Mouse (Mus musculus) heart, postnatal 0 days (tissue): ENCODE data around the gene Omg. TPM values are rescaled to one million over a fixed set of nuclear protein-coding genes. Genes with fewer than 3 reads are reported as not detected.

ENCODE experiments used
- ATAC-seq: fragments of 200-750 bp; cut with Nextera tagmentation; 2 replicates; pipeline ENCODE4 v1.8.0; 2017; ENCODE audit warnings: low read depth, moderate number of reproducible peaks, moderate library complexity; ENCODE audit not compliant: insufficient read depth
- DNase-seq: peaks from one replicate; pipeline ENCODE4 v3.0.0-alpha.2; 2016; ENCODE audit warnings: low spot score
- H3K27ac ChIP-seq: fragments of 300-500 bp; sonication (generic); 2 replicates; pipeline ENCODE4 v1.5.1; 2014; ENCODE audit warnings: low read depth, mild to moderate bottlenecking
- H3K27me3 ChIP-seq: fragments of 300-500 bp; sonication (generic); 2 replicates; pipeline ENCODE4 v1.6.1; 2014; ENCODE audit warnings: low read length, mixed read lengths; ENCODE audit not compliant: control insufficient read depth, insufficient read depth
- H3K36me3 ChIP-seq: fragments of 300-500 bp; sonication (generic); replicated peaks from 2 replicates; pipeline ENCODE4 v1.6.1; 2014; ENCODE audit warnings: low read length, mixed read lengths; ENCODE audit not compliant: control insufficient read depth, insufficient read depth
- H3K4me1 ChIP-seq: fragments of 300-500 bp; sonication (generic); 2 replicates; pipeline ENCODE4 v1.6.1; 2014; ENCODE audit warnings: antibody characterized with exemption; ENCODE audit not compliant: control insufficient read depth, insufficient read depth
- H3K4me2 ChIP-seq: fragments of 300-500 bp; sonication (generic); 2 replicates; pipeline ENCODE4 v1.6.1; 2014; ENCODE audit warnings: low read depth, mild to moderate bottlenecking, low read length, moderate library complexity
- H3K4me3 ChIP-seq: fragments of 300-500 bp; sonication (generic); 2 replicates; pipeline ENCODE4 v1.5.1; 2014; ENCODE audit warnings: low read depth, low read length
- H3K9ac ChIP-seq: fragments of 300-500 bp; sonication (generic); replicated peaks from 2 replicates; pipeline ENCODE4 v1.6.1; 2014; ENCODE audit warnings: low read depth, low read length, mixed read lengths
- H3K9me3 ChIP-seq: fragments of 300-500 bp; sonication (generic); replicated peaks from 2 replicates; pipeline ENCODE4 v1.6.1; 2016; ENCODE audit warnings: low read length; ENCODE audit not compliant: control insufficient read depth
- CTCF ChIP-seq: IDR thresholded peaks from 2 replicates; pipeline ENCODE4 v1.5.1; 2016; ENCODE audit warnings: antibody characterized with exemption, control low read depth, low read depth
- EP300 ChIP-seq: IDR thresholded peaks from 2 replicates; pipeline ENCODE4 v1.6.1; 2016; ENCODE audit warnings: antibody characterized with exemption, low read depth
- WGBS: fragments of 180-500 bp; shearing (Covaris S2); extraction: QIAGEN DNeasy Blood & Tissue Kit; methylation state at CpG from one replicate; pipeline ENCODE4 v1.1.7; 2014; 5-methylcytosine and 5-hydroxymethylcytosine counted together
- polyA plus RNA-seq: library from polyadenylated mRNA; unstranded; fragments of >200 nt; fragmentation: Nextera tagmentation; extraction: Ambion mirVana; gene quantifications from 2 replicates; pipeline ENCODE4 v1.2.1, GENCODE M21; 2015
- total RNA-seq: library from RNA; depleted of rRNA; stranded (reverse); fragments of >200 nt; gene quantifications from 2 replicates; pipeline ENCODE4 v1.2.3, GENCODE M21; 2014; ENCODE audit warnings: low replicate concordance; rRNA removed

The Omg gene
- not detected in 2 replicates for total RNA-seq
- 0.07 TPM in 1 of 2 replicates, not detected in the other for polyA plus RNA-seq

GRCm38 (mm10) chr11:79503845-79504244 lies at the start of gene Omg:
Gene Omg, minus strand, starts transcription at chr11:79504084.
- TF ChIP-seq EP300 (no peak), CTCF (no peak)
- H3K9me3 ChIP-seq, result no peaks in the 10 kb centered on the region
- H3K36me3 ChIP-seq, result no peaks in the 10 kb centered on the region
- H3K27me3 ChIP-seq, result no peaks in the 10 kb centered on the region
- 51% methylated on average over 8 of the region's 8 CpGs for WGBS
- H3K9ac ChIP-seq, result no peak within 1 kb of the TSS
- no peak within 1 kb of the TSS for H3K4me3 ChIP-seq
- no peak for ATAC-seq
- H3K27ac ChIP-seq, result no peak within 1 kb of the TSS
- DNase-seq, result no peak
- H3K4me1 ChIP-seq, result no peaks in the 10 kb centered on the region
- no peak within 1 kb of the TSS for H3K4me2 ChIP-seq

GRCm38 (mm10) chr11:79552622-79553021 lies 48.7 kb upstream of the Omg start:
- H3K27me3 ChIP-seq, result no peaks in the 10 kb centered on the region
- peaks cover 74% of the 10 kb centered on the region for H3K36me3 ChIP-seq
- 55% methylated on average over 1 of the region's 1 CpGs for WGBS
- no peak overlapping the region for H3K27ac ChIP-seq
- no peaks in the 10 kb centered on the region for H3K9me3 ChIP-seq
- DNase-seq, result no peak
- TF ChIP-seq EP300 (no peak), CTCF (no peak)
- no peak overlapping the region for H3K9ac ChIP-seq
- no peak overlapping the region for H3K4me3 ChIP-seq
- H3K4me1 ChIP-seq, result no peaks in the 10 kb centered on the region
- H3K4me2 ChIP-seq, result no peak overlapping the region
- no peak for ATAC-seq

GRCm38 (mm10) chr11:79536293-79536692 lies 32.4 kb upstream of the Omg start:
- DNase-seq, result no peak
- TF ChIP-seq EP300 (no peak), CTCF (no peak)
- no peak for ATAC-seq
- peaks cover 36% of the 10 kb centered on the region for H3K36me3 ChIP-seq
- H3K4me1 ChIP-seq, result peaks cover 13% of the 10 kb centered on the region
- no peak overlapping the region for H3K4me2 ChIP-seq
- H3K4me3 ChIP-seq, result no peak overlapping the region
- H3K9ac ChIP-seq, result no peak overlapping the region
- H3K9me3 ChIP-seq, result no peaks in the 10 kb centered on the region
- WGBS, result 97% methylated on average over 3 of the region's 3 CpGs
- no peaks in the 10 kb centered on the region for H3K27me3 ChIP-seq
- H3K27ac ChIP-seq, result no peak overlapping the region

- TF ChIP-seq EP300, result no peak
- TF ChIP-seq CTCF, result no peak
- DNase-seq (no peak), ATAC-seq (no peak)
- no peak overlapping the region for H3K27ac ChIP-seq
- H3K9me3 ChIP-seq, result no peaks in the 10 kb centered on the region
- H3K4me3 ChIP-seq, result no peak overlapping the region
- H3K27me3 ChIP-seq, result no peaks in the 10 kb centered on the region
- peaks cover 13% of the 10 kb centered on the region for H3K4me1 ChIP-seq
- peaks cover 38% of the 10 kb centered on the region for H3K36me3 ChIP-seq
- WGBS, result 79% methylated on average over 4 of the region's 4 CpGs
- no peak overlapping the region for H3K9ac ChIP-seq
- no peak overlapping the region for H3K4me2 ChIP-seq
Measured at GRCm38 (mm10) chr11:79535554-79535953, 31.7 kb upstream of the Omg start.

- DNase-seq, result peak; percentile 78
- ATAC-seq, result peak; percentile 71
- peak overlapping the region; percentile 38; the same call in 1 of the 2 replicates for H3K27ac ChIP-seq
Measured at GRCm38 (mm10) chr11:79533950-79534690, 30.2 kb upstream of the Omg start.

GRCm38 (mm10) chr11:79533311-79533710 lies 29.4 kb upstream of the Omg start:
- Histone ChIP-seq H3K9me3 (no peaks in the 10 kb centered on the region), H3K36me3 (peaks cover 31% of the 10 kb centered on the region), H3K4me3 (no peak overlapping the region), H3K4me2 (no peak overlapping the region), H3K27me3 (no peaks in the 10 kb centered on the region), H3K9ac (no peak overlapping the region), H3K27ac (no peak overlapping the region; the same call in 1 of the 2 replicates), H3K4me1 (peaks cover 13% of the 10 kb centered on the region)
- ATAC-seq (peak; percentile 69), DNase-seq (peak; percentile 20)
- WGBS, result 33% methylated on average over 6 of the region's 6 CpGs
- TF ChIP-seq CTCF (no peak; the same call in 1 of the 2 replicates), EP300 (no peak)

More at GRCm38 (mm10) chr11:79533950-79534690, 30.2 kb upstream of the Omg start:
- no peaks in the 10 kb centered on the region for H3K27me3 ChIP-seq
- TF ChIP-seq EP300 (no peak), CTCF (no peak)
- H3K4me1 ChIP-seq, result peaks cover 13% of the 10 kb centered on the region
- H3K4me2 ChIP-seq, result no peak overlapping the region
- WGBS, result 64% methylated on average over 8 of the region's 8 CpGs
- H3K36me3 ChIP-seq, result peaks cover 32% of the 10 kb centered on the region
- no peaks in the 10 kb centered on the region for H3K9me3 ChIP-seq
- no peak overlapping the region for H3K9ac ChIP-seq
- H3K4me3 ChIP-seq, result no peak overlapping the region
